Mouse (Mus musculus) gastrocnemius, adult 8-10 months (tissue): ENCODE measurements around the gene Ccdc27. TPM values are rescaled to one million over a fixed set of nuclear protein-coding genes. Genes with fewer than 3 reads are reported as not detected.

ENCODE experiments used
- total RNA-seq, 4 experiments: library from RNA; stranded (reverse); gene quantifications; 2 replicates each; pipeline ENCODE4 v1.2.4; 2022

The Ccdc27 gene
- total RNA-seq, 4 experiments from 2014 or later: not detected

Other genes starting within 250 kb of the Ccdc27 start
- gene A430005L14Rik, start 85.4 kb downstream of the Ccdc27 start, total RNA-seq: 10 to 100 TPM; 17.1 to 20.3 (median 18.1) TPM
- gene Dffb, start 67.6 kb downstream of the Ccdc27 start, total RNA-seq: 1 to 10 TPM in 2 of 4 experiments, under 1 TPM in 2; 0.83 to 2.2 (median 1.1) TPM
- 10 to 100 TPM; 28.2 to 34.0 (median 28.5) TPM for gene Cep104, start 67.5 kb downstream of the Ccdc27 start, total RNA-seq
- 10 to 100 TPM; 19.4 to 29.8 (median 25.0) TPM for gene Lrrc47, start 30.9 kb downstream of the Ccdc27 start, total RNA-seq
- 1 to 10 TPM in 3 of 4 experiments, under 1 TPM in 1; 0.46 to 3.4 (median 1.4) TPM for gene Smim1, start 16.4 kb downstream of the Ccdc27 start, total RNA-seq
- gene Trp73, start 97.5 kb upstream of the Ccdc27 start, total RNA-seq: not detected
- gene Wrap73, start 99.7 kb upstream of the Ccdc27 start, total RNA-seq: 10 to 100 TPM; 10.4 to 12.8 (median 11.4) TPM
- gene Tprgl, start 118.0 kb upstream of the Ccdc27 start, total RNA-seq: 100 to 1,000 TPM in 2 of 4 experiments, 10 to 100 TPM in 2; 97.3 to 122 (median 108) TPM
- under 1 TPM; 0.21 to 0.67 (median 0.25) TPM for gene Megf6, start 128.1 kb upstream of the Ccdc27 start, total RNA-seq